Mouse (Mus musculus): ENCODE measurements around the gene Phldb1.

Gene Phldb1

DNA sequence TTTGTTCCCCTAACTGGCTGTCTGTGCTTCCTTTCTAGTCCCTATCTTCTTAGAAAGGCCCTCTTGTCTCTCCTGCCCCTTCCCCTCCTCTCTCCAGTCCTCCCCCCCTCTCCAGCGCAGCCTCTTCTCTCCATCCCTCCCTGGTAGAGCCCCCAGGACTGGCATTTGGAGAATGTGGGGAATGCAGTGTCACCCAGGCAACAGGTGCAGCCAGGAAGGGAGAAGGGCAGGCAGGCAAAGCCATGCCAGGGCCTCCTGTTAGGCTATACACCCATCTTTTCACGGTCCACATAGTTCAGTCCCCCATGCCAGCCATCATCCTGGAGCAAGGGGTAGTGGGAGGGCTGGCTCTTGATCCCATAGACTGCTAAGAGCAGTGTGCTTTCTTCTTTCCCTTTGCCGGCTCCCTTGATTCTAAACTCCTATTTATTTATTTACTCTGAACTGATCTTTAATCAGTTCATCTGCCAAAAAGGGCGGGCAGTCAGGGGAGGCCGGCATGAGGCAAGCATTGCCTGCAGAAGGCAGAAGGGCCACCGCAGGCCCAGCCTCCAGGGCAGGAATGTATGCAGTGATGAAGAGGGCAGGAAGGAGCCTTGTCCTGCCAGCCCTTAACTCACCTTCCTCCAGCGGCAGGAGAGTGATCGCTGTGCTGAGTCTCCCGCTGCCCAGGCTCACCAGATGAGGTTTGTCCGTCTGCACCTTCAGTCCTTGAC is 8.4 kb downstream of the Phldb1 start:
- no peak for DNase-seq (ENCODE audit: low read depth, low spot score)

DNA sequence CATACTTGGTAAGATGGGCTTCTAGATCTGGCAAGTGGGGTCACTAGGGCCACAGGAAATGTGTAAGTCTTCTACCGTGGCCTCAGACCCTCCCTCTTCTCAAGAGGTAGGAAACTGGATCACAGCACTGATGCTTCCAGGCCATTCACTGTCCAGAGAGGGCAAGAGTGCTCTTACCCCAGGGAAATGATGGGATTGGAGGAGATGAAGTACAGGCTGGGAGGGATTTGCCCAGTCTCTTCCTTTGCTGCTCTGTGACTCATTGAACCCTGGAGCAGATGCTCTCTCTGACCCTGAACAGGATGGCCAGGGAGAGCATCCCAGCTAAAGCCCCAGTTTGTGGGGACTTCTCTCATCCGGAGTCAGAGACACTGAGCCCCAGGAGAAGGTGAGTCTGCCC is 10.3 kb downstream of the Phldb1 start:
- DNase-seq (ENCODE audit: low read depth, low spot score) = no peak

DNA sequence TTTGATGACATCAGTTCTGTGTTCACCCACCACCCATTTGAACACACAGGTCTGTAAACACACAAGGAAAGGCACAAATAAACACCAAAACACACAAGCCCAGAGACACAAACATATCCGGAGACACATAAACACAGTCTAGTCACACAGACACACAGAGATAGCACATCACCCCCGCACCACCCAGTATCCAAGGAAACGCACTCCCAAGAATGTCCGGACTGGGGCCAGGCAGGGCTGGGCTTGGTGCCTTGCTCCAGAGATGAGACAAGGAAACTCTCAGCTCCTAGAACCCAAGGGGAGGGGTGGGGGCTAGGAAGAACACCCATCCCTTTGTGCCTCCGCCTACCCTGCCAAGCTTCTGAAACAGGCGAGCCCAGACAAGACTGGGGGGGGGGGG is 10.8 kb downstream of the Phldb1 start:
- DNase-seq (ENCODE audit: low read depth, low spot score) = no peak

DNA sequence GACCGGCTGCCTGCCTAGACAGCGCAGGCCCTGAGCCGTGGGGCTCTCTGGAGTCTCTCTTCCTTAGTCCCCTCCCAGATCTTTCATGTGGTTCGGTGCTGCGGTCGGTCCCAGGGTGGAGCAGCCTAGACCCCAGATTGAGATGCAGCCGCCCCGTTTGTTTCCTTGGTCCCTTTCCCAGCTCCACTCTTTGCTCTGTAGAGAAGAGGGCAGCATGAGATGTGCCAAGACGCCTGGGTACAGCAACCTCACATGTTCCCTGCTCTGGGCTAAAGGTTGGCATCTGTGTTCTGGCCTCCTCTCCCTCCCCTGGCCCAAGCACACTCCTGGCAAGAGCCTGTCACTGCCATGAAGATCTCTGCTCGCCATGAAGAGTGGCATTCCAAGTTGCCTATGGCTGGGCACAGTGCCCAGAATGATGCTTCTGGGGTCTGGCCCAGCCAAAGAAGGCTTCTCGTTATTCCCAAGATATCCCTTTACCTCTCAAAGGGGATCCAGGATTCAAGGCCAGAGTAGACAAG is 11.4 kb downstream of the Phldb1 start:
- no peak for DNase-seq (ENCODE audit: low read depth, low spot score)

DNA sequence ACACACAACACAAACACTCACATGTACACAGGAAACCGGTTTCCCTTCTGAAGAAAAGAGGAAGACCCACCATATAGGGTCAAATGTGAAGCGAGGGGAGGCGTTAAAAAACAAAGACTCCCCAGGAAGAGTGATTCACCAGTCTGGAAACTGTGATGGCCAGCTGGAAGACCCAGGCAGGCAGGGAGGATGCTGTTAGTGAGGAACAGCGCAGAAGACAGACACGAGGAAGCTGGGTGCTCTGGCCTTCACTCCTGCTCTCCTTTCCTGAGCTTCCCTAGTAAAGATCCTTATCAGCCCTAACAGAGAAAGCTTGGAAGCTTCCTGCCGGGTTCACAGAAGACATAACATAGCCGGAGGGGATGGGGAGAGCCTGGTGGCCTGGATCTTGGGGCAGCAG is 12.0 kb downstream of the Phldb1 start:
- DNase-seq (ENCODE audit: low read depth, low spot score) = no peak

DNA sequence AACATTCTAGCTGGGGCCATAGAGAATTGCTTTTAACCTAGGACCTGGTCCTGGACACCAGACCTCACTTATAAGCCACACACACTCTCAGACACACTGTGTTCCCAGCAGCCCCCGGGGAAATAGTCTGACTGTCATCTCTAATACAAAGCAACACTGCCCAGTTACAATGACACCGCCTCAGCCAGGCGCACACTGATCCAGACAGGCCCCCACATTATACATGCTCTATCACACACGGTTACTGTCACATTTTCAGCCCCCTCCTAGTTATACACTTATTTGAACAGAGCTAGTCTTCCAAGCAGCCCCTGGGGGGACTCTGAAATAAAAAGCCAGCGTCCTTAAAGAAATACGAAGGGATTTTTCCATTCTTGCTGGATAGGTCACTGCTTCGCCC is 12.4 kb downstream of the Phldb1 start:
- no peak for DNase-seq (ENCODE audit: low read depth, low spot score)

DNA sequence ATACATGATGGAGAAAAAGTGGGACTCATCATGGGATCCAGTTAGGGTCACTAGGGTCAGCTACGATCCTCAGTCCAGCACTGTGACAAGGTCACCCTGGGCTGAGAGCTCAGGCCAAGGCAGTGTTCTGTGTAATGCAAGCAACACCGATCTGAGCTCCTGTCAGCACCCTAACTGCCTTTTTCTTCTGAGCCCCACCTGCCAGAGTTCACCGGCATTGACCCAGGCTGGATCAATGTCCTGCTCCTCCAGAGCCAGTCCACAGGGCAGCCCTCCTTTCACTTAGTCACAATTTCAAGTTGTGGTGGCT is 13.2 kb downstream of the Phldb1 start:
- no peak for DNase-seq (ENCODE audit: low read depth, low spot score)

DNA sequence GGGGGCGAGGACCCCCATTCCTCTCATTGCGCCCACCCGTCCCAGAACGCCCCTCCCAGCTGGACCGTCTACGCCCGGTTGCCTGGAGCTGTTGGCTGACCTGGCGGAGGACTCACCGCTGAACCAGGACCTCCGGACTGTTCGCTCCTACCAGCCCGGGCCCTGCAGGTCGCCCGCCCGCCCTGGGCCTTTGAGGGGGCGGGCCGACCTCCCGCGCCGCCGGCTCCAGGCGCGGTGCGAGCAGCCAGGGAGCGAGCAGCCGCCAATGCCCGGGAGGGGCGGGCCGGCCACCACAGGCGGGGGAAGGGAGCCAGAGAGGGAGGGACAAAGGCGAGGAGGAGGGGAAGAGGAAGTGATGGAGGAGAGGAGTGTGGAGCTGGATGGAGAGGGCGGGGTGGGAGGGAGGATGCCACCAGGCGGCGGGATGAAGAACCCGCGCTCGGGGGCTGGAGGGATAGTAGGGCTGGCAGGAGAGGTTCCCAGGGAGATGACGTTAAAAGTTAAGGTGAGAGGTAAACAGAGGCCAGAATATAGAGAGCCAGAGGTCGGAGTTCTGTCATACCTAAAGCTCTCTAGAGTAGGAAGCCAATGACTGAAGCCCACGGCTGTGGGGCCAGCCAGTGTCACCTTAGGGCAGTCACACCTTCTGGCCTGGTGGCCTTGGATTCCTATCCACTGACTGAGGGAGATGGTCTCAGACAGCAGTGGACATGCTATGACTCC is 13.7 kb downstream of the Phldb1 start:
- peak; percentile 74 for DNase-seq (ENCODE audit: low read depth, low spot score)

DNA sequence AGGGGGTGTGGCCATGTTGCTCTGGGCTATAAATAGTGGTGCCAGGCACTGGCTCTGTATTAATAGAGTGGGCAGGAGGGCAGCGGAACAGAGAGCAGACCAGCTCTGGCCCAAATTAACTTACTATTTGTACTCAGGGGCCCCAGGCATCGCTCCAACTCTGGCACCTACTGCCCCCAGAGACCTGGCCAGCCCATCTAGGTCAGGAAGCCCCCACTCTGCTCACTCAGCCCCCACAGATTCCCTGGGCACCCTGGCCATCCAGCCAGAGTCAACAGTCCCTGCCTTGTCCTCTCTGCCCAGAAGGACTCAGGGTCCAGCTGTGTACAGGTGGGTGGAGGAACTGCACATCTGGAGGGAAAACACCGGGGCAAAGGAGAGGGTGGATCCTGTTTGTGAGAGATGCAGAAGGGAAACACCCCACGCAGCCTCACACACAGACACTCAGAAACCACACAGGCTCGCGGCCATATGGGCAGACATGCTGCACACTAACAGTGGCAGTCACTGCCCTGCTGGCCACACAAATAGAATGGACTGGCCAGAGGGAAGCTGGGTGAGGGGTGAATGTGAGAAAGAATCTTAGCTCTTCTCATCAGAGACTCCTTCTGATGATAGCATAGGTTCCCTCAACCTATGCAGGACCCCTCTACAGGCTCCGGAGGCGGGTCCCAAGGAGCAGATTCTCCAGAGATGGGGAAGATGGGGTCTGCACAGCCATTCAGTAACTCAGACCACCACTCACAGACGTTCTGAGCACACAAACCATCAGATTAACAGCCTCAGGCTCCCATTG is 14.4 kb downstream of the Phldb1 start:
- DNase-seq (ENCODE audit: low read depth, low spot score) = no peak

DNA sequence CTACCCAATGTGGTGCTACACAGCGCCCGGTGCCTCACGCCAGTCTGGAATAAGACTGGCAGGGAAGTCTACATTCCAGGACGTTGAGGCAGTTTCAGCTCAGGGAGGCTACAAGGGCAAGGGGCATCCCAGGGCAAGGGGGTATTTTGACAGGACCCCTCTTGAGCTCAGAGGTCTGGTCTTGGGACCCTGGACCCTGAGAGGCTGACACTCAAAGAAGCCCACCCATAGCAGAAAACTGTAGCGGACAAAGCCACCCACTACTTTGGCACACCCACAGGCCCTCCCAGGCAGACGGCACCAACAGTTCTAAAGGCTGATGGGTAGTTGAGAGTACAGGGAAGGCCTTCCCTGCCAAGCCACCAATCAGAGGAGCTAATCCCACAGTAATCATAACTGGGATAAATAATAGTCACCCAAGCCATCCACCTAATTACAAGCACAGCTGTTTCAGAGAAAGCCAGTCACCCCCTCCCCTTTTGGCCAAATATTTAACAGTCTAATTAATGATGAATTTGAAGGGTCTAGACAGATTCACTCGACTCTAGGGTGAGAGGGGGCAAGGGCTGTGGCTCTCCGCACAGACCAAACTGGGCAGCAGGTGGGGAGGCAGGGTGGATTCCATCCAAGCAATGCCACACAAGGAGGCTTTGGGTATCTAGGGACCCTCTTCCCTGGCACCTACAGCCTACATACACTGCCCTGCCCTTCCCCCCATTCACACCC is 15.2 kb downstream of the Phldb1 start:
- DNase-seq (ENCODE audit: low read depth, low spot score) = no peak

DNA sequence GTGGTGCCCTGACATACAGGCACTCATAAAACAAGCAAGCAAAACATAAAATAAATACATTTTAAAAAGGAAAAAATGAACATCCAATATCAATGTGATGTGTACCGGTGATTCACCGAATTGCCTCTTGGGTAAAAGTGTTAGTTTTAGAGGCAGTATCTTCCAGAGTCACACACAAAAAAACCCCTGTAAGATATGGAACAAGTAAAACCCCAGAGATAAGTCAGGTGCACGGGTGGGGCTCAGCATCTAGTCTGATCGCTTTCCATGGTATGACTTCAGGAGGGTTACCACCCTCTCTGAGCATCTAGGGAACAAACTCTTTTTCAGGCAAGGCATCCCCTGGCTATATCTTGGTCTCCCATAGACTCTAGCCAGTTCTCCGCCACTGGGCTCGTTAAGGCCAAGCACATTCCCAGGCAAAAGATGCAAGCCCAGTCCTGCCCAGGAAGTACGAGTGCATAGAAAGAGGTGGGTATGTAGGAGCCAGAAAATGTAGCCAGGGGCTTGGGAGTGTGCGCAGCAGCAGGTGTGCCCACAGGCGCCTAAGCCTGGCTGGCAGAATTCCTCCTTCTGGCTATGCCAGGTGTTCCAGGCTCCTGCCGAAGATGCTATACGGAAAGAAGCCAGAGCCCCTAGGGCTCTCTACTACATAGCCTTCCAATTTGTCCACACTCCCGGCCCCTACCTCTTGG is 15.9 kb downstream of the Phldb1 start:
- DNase-seq (ENCODE audit: low read depth, low spot score) = no peak

DNA sequence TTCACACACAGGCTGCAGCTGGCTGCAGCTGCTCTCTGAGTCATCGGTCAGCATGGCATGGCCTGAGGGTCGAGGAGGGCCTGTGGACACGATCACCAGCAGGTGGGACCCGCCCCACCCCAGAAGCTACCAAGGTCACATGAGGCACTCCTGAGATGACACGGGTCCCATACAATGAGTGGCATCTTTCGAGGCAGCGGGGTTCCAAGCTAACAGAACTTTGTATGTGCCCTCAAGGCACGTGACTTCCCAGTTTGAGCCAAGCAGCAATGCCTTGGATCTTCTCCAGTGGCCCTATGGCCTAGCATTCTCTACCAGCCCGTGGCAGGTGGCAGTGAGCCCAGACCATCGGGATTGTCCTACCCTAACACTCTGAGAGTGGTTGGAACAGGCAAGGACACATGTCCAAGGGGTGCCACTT is 17.2 kb downstream of the Phldb1 start:
- DNase-seq (ENCODE audit: low read depth, low spot score) = no peak

DNA sequence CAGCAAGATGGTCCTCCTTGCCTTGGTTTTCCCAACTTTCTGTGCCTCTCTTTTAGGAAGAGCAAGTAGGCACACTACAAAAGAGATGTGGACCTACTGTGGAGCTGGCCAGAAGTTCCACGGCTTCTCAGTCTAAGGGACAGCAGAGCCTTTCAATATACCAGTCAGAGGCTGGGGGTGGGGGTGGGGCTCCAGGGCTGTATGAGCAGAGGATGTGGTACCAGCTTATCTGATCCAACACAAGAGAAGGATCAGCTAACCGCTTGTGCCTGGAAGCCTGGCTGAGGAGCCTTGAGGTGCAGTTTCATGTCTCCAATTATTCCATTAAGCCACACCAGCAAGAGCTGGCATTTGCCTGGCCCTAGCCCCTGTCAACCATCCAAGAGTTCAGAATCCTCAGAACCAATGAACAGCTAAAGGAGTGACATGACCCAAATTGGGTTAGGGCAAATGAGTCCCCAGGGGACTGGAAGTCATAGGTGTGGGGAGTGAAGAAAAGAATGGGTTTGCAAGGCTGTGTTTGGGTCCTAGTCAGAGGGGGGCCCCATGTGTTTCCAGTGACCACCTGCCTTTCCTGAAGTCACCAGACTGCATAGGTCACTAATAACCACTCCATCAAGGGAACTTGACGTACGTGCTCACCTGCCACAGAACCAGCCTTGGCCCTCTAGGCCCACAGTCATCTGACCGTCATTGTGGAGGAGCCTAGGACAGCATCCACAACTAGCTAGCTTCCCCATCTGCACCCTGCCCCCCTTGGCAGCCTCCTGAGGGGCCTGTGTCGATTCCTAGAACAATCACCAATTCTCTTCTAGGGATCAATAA is 17.8 kb downstream of the Phldb1 start:
- no peak for DNase-seq (ENCODE audit: low read depth, low spot score)

DNA sequence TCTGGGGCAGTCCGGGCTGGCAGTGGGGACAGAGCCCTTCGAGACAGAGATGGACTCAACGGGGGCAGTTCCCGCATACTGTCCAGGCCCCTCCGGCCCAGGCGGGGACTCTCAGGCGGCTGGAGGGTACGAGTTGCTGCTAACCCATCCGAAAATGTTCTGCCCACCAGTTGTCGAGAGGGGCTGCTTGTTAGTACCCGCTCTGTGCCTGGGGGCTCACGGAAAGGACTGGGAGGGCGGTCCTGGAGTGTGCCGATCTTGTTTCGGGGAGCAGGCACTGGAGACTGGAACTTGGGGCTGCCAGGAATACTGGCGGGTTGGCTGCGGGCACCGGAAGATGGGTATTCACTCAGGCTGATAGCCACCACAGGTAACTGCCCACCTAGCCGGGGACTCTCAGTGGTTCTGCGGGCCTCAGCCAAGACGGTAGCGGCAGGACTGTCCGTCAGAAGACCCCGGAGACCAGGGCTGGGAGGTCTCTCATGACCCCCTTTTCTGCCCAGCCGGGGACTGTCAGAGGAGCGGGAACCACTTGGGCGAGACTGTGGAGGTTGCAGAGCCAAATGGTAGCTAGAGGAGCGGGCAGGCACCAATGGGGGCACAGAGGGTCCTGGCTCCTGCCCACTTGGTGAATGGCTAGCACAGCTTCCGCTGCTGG is 19.2 kb downstream of the Phldb1 start:
- DNase-seq (ENCODE audit: low read depth, low spot score) = no peak

DNA sequence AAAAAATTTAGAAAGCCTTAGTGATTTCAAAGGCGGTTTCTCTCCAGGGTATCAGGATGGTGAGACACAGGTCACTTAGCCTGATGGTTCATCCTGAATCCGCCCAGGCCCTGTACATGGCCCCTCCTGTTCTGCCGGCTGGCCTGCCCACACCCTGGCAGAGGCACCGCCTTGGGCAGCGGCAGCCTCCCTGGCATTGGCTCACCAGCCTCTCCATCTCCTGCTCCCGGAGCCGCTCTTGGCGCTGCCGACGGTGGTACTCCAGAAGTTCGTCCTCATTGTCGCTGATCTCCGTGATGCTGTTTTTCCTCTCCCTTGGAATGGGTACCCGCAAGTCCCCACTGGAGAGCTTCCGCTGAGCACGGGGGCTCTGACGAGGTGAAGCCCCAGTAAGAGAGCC is 19.9 kb downstream of the Phldb1 start:
- no peak for DNase-seq (ENCODE audit: low read depth, low spot score)

DNA sequence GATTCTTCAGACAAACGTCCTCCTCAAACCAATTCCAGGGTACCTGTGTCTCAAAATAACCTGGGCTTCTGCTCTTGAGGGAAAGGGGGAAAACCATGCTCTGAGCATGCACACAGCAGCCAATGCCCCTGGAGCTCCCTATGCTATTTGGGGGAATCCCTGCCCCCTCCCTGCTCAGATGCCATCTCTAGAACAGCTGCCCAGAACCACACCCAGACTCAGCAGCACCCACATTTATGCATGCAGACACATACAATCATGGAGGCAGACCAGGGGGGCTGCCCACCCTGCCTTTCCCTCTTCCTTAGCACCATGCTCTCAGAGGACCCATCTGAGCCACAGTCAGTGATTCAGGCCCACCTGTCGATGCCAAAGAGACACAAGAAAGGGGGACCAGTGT is 21.4 kb downstream of the Phldb1 start:
- no peak for DNase-seq (ENCODE audit: low read depth, low spot score)

DNA sequence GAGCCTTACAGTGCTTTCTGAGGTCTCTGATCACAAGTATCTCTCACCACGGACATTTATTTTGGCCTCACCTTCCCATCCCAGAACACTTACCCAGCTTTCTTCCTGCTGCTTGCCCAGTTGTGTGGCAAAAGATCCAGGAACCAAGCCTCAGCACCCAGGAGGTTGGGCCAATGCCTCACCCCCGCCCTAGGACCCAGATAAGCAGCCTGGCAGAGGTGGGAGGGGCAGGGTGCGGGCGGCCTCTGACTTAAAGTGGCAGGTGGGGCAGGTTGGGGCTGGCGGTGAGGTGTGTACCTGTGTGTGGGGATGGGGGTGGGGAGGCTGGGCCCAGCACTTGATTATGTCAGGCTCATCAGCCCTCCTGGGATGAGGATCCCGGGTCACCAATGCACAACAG is 21.9 kb downstream of the Phldb1 start:
- no peak for DNase-seq (ENCODE audit: low read depth, low spot score)

DNA sequence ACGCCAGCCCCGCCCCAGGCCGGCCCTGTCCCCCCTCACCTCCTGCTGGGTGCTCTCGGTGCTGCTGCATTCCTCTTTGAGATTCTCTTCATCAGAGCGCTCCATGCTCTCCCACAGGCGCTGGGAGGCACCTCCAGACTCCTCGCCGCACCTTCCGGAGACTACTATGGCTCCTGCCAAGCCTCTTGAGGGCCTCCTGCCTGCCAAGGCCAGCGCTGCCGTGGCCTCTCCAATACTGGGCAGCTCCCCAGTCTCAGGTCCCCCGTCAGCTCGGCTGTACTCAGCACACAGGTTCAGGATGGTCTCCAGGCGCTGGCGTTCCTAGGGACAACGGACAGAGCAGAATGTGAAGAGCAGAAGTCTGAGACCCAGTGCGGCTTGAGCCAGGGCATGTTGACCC is 23.4 kb downstream of the Phldb1 start:
- no peak for DNase-seq (ENCODE audit: low read depth, low spot score)

DNA sequence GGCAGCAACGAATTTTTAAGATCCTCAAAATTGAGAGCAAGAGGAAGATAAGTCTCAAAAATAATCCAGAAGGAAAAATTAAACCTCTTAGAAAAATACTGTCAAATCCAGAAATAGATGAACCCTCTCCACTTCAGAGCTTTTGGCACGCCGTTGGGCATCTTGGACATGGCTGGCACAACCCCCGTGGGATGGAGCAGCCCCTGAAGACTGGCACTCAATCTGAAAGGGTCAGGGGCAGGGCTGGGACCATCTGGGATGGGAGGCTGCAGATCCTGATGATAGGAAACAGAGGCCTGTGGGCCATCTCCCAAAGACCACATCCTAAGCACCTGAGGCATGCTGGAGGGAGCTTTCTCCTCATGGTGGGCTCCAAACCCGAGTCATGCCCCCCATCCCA is 24.8 kb downstream of the Phldb1 start:
- no peak for DNase-seq (ENCODE audit: low read depth, low spot score)

DNA sequence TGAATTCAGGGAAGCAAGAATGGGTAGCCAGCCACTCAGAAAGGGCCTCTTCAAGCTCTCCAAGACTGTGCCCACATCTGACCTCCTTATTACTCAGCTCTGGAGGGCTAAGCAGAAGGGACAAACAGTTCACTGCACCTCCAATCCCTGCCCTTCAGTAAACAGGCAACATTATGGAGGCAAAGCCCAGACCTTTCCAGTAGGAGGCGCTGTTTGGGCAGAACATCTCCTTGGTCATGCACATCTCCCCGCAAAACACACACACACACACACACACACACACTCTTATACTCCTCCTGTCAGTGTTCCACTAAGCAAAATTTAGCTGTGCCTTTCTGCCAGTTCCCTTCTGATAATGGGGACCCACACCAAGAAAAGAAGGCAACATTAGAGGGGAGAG is 25.4 kb downstream of the Phldb1 start:
- DNase-seq (ENCODE audit: low read depth, low spot score) = peak; percentile 64

Data from ES-CJ7 (cell line).